ENCODE assay signal across 10 mouse cellular contexts in the genomic region with DNA sequence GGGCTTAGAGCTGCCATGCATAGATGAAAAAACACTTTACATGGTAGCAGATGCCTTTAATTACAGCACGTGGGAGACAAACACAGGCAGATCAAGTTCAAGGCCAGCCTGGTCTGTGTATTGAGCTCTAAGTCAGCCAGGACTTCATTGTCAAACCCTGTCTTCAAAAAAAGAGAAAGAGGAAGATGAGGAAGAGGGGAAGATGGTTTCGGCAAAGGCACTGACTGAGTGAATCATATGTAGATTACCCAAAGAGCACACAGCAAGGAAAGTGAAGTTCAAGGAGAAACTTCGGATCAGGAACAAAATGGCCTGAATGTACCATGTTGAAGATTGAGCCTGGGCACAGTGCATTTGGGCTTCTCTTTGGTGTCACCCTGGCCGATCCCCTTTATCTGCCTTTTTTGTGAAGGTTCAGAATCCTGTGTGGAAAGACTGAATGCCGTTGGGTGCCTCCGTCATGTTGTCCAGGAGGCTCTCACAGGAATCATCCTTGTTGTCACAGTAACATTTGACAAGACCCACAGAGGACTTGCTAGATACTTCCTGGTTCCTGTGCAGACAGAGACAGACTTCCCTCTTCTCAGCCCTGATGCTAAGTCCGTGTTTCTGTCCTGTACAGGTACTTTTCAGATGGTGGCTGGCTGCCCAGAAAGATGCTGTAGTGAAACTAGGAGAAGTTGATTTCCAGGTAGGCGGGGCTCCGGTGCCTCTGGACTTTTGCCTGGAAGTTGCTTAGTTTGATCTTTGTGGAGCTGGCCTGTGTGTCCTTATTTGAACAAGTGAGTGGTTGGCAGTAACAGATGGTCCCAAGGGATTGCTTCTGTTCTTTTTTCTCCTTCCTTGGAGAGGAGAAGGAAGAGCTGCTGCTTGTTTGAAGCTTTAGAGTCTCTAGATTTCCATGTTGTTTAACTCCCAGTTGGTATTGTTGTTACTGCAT.
DNase-seq lines count a peak whose midpoint lies in the region; ATAC-seq lines count a peak whose summit lies in the region.
"Had no signal": no experiment of that assay in that cellular context is flagged by ENCODE, and none has a peak within 500 bp of the region (broad histone marks: within the 10 kb centered on the region; RNA-seq: fewer than 3 reads in every experiment).

No protein-coding gene starts in this region.

- H3K4me3 ChIP-seq in hindbrain, embryonic 10.5 days: no peak overlapping the region
- H3K4me3 ChIP-seq: heart, embryonic 13.5 days; liver, embryonic 15.5 days had no signal

- H3K27me3 ChIP-seq in hindbrain, embryonic 10.5 days (ENCODE audit: insufficient read depth, poor library complexity, severe bottlenecking): no peaks in the 10 kb centered on the region
- H3K27me3 ChIP-seq: heart, embryonic 13.5 days; liver, embryonic 15.5 days had no signal

- intact Hi-C loops in heart, postnatal 25 days (cut with DNase I): no loop called here

- H3K4me1 ChIP-seq in hindbrain, embryonic 10.5 days (replicated peaks): no peaks in the 10 kb centered on the region

- peak; percentile 52 for ATAC-seq in megakaryocyte progenitor cell, adult 5-6 weeks (replicated peaks; ENCODE audit: poor library complexity)
- ATAC-seq in erythroblast, adult 5-6 weeks (replicated peaks; ENCODE audit: low FRiP score, poor library complexity, severe bottlenecking): no peak

- WGBS in hindbrain, embryonic 10.5 days: 90% methylated on average over 9 of the region's 9 CpGs

- H3K27ac ChIP-seq in hindbrain, embryonic 10.5 days: no peak overlapping the region
- H3K27ac ChIP-seq: heart, embryonic 13.5 days; liver, embryonic 15.5 days had no signal

- peak; percentile 24 to 37 for DNase-seq in heart, adult 18-20 months
- DNase-seq in heart, postnatal 25 days (ENCODE audit: low spot score): no peak
- peak; percentile 34 for DNase-seq in MN1 (ENCODE audit: low spot score)
- peak; percentile 84 for DNase-seq in kidney, postnatal 14 days
- DNase-seq in cerebellum, adult 11-12 months: no peak
- no peak for DNase-seq in hindbrain, embryonic 10.5 days (ENCODE audit: low spot score)

- no peaks in the 10 kb centered on the region for H3K9me3 ChIP-seq in hindbrain, embryonic 10.5 days
- H3K9me3 ChIP-seq: heart, embryonic 13.5 days; liver, embryonic 15.5 days had no signal

- H3K36me3 ChIP-seq in hindbrain, embryonic 10.5 days: no peaks in the 10 kb centered on the region
- H3K36me3 ChIP-seq: heart, embryonic 13.5 days; liver, embryonic 15.5 days had no signal

Comparison
In these comparisons a context has a peak if more than half of its experiments do, and no peak if none do; other contexts are left out.
1. DNase-seq: peak in heart, adult 18-20 months (2 of 2), MN1 (single experiment) and kidney, postnatal 14 days (single experiment); none in heart, postnatal 25 days (single experiment), cerebellum, adult 11-12 months (single experiment) and hindbrain, embryonic 10.5 days (single experiment).